Mouse (Mus musculus): ENCODE measurements around the gene Igfbp6.

DNA sequence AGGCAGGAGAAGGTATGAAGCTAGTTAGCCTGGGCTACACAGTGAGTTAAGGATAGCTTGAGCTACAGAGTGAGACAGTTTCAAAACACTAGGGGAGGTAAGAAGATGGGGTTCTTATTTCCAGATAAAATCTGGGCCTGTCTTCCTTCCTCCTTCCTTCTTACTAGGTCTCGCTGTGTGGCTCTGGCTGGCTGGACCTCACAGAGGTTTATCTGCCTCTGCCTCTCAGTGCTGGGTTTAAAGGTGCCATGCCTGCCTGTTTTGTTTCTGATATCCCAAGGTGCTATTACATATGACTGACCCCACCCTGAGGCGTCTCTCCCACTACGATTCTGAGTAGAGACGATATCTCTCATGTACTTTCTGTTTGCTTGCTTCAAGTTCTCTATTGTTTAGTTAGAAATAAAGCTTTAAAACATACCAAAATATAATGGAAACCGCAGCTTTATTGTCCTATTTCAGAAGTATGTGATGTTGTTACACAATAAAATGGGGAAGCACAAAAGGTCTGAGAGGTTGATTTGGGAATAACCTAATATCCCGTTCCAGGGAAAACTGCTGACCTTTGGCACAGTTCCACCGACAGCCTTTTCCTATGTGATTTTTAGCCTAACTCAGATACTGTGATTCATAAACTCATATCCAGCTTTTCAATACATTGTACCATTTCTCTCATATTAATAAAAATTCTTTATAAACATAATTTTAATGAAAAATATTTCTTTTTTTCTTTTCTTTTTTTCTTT, 32.6 kb downstream of the Igfbp6 start:
- TF ChIP-seq POLR2A (IDR thresholded peaks at IDR 0.05; ENCODE audit: insufficient read depth, low read depth, low read length): no peak
- TF ChIP-seq CTCF (IDR thresholded peaks at IDR 0.05; ENCODE audit: insufficient read depth, low read depth, low read length): no peak

Data from olfactory bulb, adult 2 months (tissue).